Mouse (Mus musculus) heart, postnatal 14 days (tissue): ENCODE measurements at regions not wholly inside any gene's neighbourhood (a gene's known extent, or its start where the extent isn't known, plus 50 kb on each side); places are given as distances from the start of the nearest gene placed in this dataset.
A peak's percentile ranks its signal among the peaks of the same experiment; 100 is the strongest.

Source experiments
- DNase-seq, 2 experiments: peaks; one replicate each; pipeline ENCODE4 v3.0.0; 2021 to 2022
- intact Hi-C: fragments of 180-260 bp; cut with DNase I; formaldehyde crosslinking; loops from one replicate; pipeline ENCODE4 v1.15.1; 2025

- no peak for DNase-seq
- intact Hi-C loops, result no loop called here
Measured at GRCm38 (mm10) chr6:81724601-81725545, 198.6 kb upstream of the Gcfc2 start.

GRCm38 (mm10) chr6:81731631-81732030 lies 191.8 kb upstream of the Gcfc2 start:
- DNase-seq, result no peak
- intact Hi-C loops, result no loop called here

GRCm38 (mm10) chr6:81733527-81733926 lies 189.9 kb upstream of the Gcfc2 start:
- intact Hi-C loops, result no loop called here

GRCm38 (mm10) chr6:81738466-81738865 lies 185.0 kb upstream of the Gcfc2 start:
- no peak for DNase-seq
- intact Hi-C loops, result no loop called here

More at GRCm38 (mm10) chr6:81733527-81733926, 189.9 kb upstream of the Gcfc2 start:
- DNase-seq, result no peak

- no peak for DNase-seq
- intact Hi-C loops, result no loop called here
Measured at GRCm38 (mm10) chr6:81749681-81750080, 173.8 kb upstream of the Gcfc2 start.

GRCm38 (mm10) chr6:81751631-81752030 lies 171.8 kb upstream of the Gcfc2 start:
- intact Hi-C loops, result no loop called here
- no peak for DNase-seq

GRCm38 (mm10) chr6:81756242-81756641 lies 167.2 kb upstream of the Gcfc2 start:
- intact Hi-C loops, result no loop called here
- DNase-seq, result no peak

GRCm38 (mm10) chr6:81758876-81759275 lies 164.6 kb upstream of the Gcfc2 start:
- intact Hi-C loops, result no loop called here
- no peak for DNase-seq

- intact Hi-C loops, result no loop called here
- DNase-seq, result no peak
Measured at GRCm38 (mm10) chr6:81760181-81760580, 163.3 kb upstream of the Gcfc2 start.

- DNase-seq, result no peak
- intact Hi-C loops, result no loop called here
Measured at GRCm38 (mm10) chr6:81765831-81766230, 157.6 kb upstream of the Gcfc2 start.

- intact Hi-C loops, result no loop called here
- peak in 1 of 2 experiments; percentile 19 for DNase-seq
Measured at GRCm38 (mm10) chr6:81766800-81767199, 156.7 kb upstream of the Gcfc2 start.

- intact Hi-C loops, result no loop called here
- no peak for DNase-seq
Measured at GRCm38 (mm10) chr6:81768669-81769537, 154.6 kb upstream of the Gcfc2 start.

GRCm38 (mm10) chr6:81770301-81770700 lies 153.2 kb upstream of the Gcfc2 start:
- DNase-seq, result no peak
- intact Hi-C loops, result no loop called here

- intact Hi-C loops, result no loop called here
- no peak for DNase-seq
Measured at GRCm38 (mm10) chr6:81771862-81772261, 151.6 kb upstream of the Gcfc2 start.

GRCm38 (mm10) chr6:81782131-81782530 lies 141.3 kb upstream of the Gcfc2 start:
- intact Hi-C loops, result no loop called here
- no peak for DNase-seq

GRCm38 (mm10) chr6:81782815-81783435 lies 140.5 kb upstream of the Gcfc2 start:
- intact Hi-C loops, result no loop called here
- DNase-seq, result no peak

- no peak for DNase-seq
- intact Hi-C loops, result no loop called here
Measured at GRCm38 (mm10) chr6:81795281-81795680, 128.2 kb upstream of the Gcfc2 start.

- DNase-seq, result no peak
- intact Hi-C loops, result no loop called here
Measured at GRCm38 (mm10) chr6:81800822-81801221, 122.6 kb upstream of the Gcfc2 start.

GRCm38 (mm10) chr6:81801804-81802203 lies 121.7 kb upstream of the Gcfc2 start:
- intact Hi-C loops, result no loop called here
- no peak for DNase-seq

GRCm38 (mm10) chr6:81805942-81806341 lies 117.5 kb upstream of the Gcfc2 start:
- intact Hi-C loops, result no loop called here
- DNase-seq, result no peak

- intact Hi-C loops, result no loop called here
- DNase-seq, result no peak
Measured at GRCm38 (mm10) chr6:81808712-81809111, 114.8 kb upstream of the Gcfc2 start.
